Mouse (Mus musculus): ENCODE measurements around the gene Unc80. TPM values are rescaled to one million over a fixed set of nuclear protein-coding genes. Genes with fewer than 3 reads are reported as not detected.

Gene Unc80
- polyA plus RNA-seq, 1 experiment from 2014 or later, result 0.63 TPM

- Histone ChIP-seq H3K4me2 (no peak overlapping the region), H3K27ac (no peak overlapping the region), H3K4me3 (replicated peaks) (no peak overlapping the region), H3K27me3 (replicated peaks) (no peaks in the 10 kb centered on the region), H3K36me3 (no peaks in the 10 kb centered on the region), H3K4me1 (no peaks in the 10 kb centered on the region), H3K9ac (no peak overlapping the region), H3K9me3 (no peaks in the 10 kb centered on the region)
- ATAC-seq (ENCODE audit: insufficient read depth, low FRiP score, low read depth), result peak; percentile 22; the same call in 1 of the 2 replicates
Observed at GRCm38 (mm10) chr1:66646894-66647293, 178.7 kb downstream of the Unc80 start.

- Histone ChIP-seq H3K9ac (no peak overlapping the region), H3K4me3 (replicated peaks) (no peak overlapping the region), H3K27ac (no peak overlapping the region), H3K36me3 (no peaks in the 10 kb centered on the region), H3K4me1 (no peaks in the 10 kb centered on the region), H3K27me3 (replicated peaks) (no peaks in the 10 kb centered on the region), H3K4me2 (no peak overlapping the region), H3K9me3 (no peaks in the 10 kb centered on the region)
- ATAC-seq (ENCODE audit: insufficient read depth, low FRiP score, low read depth), result no peak
- WGBS, result 83% methylated on average over 6 of the region's 6 CpGs
Observed at GRCm38 (mm10) chr1:66649568-66649967, 181.4 kb downstream of the Unc80 start.

- no peak for ATAC-seq (ENCODE audit: insufficient read depth, low FRiP score, low read depth)
- Histone ChIP-seq H3K9ac (no peak overlapping the region), H3K36me3 (no peaks in the 10 kb centered on the region), H3K9me3 (no peaks in the 10 kb centered on the region), H3K27me3 (replicated peaks) (no peaks in the 10 kb centered on the region), H3K4me1 (no peaks in the 10 kb centered on the region), H3K4me3 (replicated peaks) (no peak overlapping the region), H3K27ac (no peak overlapping the region), H3K4me2 (no peak overlapping the region)
- WGBS, result 62% methylated on average over 1 of the region's 1 CpGs
Observed at GRCm38 (mm10) chr1:66650006-66650405, 181.8 kb downstream of the Unc80 start.

GRCm38 (mm10) chr1:66655119-66655746, 187.1 kb downstream of the Unc80 start:
- H3K4me3 ChIP-seq (replicated peaks), result no peak overlapping the region
- no peaks in the 10 kb centered on the region for H3K4me1 ChIP-seq
- 54% methylated on average over 4 of the region's 4 CpGs for whole genome bisulfite sequencing
- H3K9ac ChIP-seq, result no peak overlapping the region
- no peaks in the 10 kb centered on the region for H3K9me3 ChIP-seq
- no peak overlapping the region for H3K27ac ChIP-seq
- ATAC-seq (ENCODE audit: insufficient read depth, low FRiP score, low read depth), result no peak
- no peak overlapping the region for H3K4me2 ChIP-seq
- H3K36me3 ChIP-seq, result no peaks in the 10 kb centered on the region
- no peaks in the 10 kb centered on the region for H3K27me3 ChIP-seq (replicated peaks)

- ATAC-seq (ENCODE audit: insufficient read depth, low FRiP score, low read depth), result no peak
- Histone ChIP-seq H3K4me1 (no peaks in the 10 kb centered on the region), H3K27ac (no peak overlapping the region), H3K9me3 (no peaks in the 10 kb centered on the region), H3K27me3 (replicated peaks) (no peaks in the 10 kb centered on the region), H3K36me3 (no peaks in the 10 kb centered on the region), H3K4me3 (replicated peaks) (no peak overlapping the region), H3K4me2 (no peak overlapping the region), H3K9ac (no peak overlapping the region)
Observed at GRCm38 (mm10) chr1:66655747-66656119, 187.6 kb downstream of the Unc80 start.

GRCm38 (mm10) chr1:66671475-66671874, 203.3 kb downstream of the Unc80 start:
- H3K27me3 ChIP-seq (replicated peaks), result no peaks in the 10 kb centered on the region
- H3K4me1 ChIP-seq, result no peaks in the 10 kb centered on the region
- H3K27ac ChIP-seq, result no peak overlapping the region
- no peak overlapping the region for H3K4me3 ChIP-seq (replicated peaks)
- no peaks in the 10 kb centered on the region for H3K36me3 ChIP-seq
- no peaks in the 10 kb centered on the region for H3K9me3 ChIP-seq
- WGBS, result 47% methylated on average over 7 of the region's 7 CpGs
- no peak overlapping the region for H3K9ac ChIP-seq
- no peak overlapping the region for H3K4me2 ChIP-seq
- no peak for ATAC-seq (ENCODE audit: insufficient read depth, low FRiP score, low read depth)

- Histone ChIP-seq H3K9me3 (no peaks in the 10 kb centered on the region), H3K27me3 (replicated peaks) (no peaks in the 10 kb centered on the region), H3K9ac (no peak overlapping the region), H3K4me1 (no peaks in the 10 kb centered on the region), H3K4me2 (no peak overlapping the region), H3K4me3 (replicated peaks) (no peak overlapping the region), H3K36me3 (no peaks in the 10 kb centered on the region), H3K27ac (no peak overlapping the region)
- ATAC-seq (ENCODE audit: insufficient read depth, low FRiP score, low read depth), result no peak
- WGBS, result 85% methylated on average over 7 of the region's 7 CpGs
Observed at GRCm38 (mm10) chr1:66672812-66673211, 204.6 kb downstream of the Unc80 start.

- H3K9me3 ChIP-seq, result no peaks in the 10 kb centered on the region
- H3K27me3 ChIP-seq (replicated peaks), result no peaks in the 10 kb centered on the region
- H3K4me2 ChIP-seq, result no peak overlapping the region
- 78% methylated on average over 14 of the region's 14 CpGs for WGBS
- no peak overlapping the region for H3K9ac ChIP-seq
- no peak overlapping the region for H3K27ac ChIP-seq
- no peaks in the 10 kb centered on the region for H3K4me1 ChIP-seq
- no peaks in the 10 kb centered on the region for H3K36me3 ChIP-seq
- H3K4me3 ChIP-seq (replicated peaks), result no peak overlapping the region
- ATAC-seq (ENCODE audit: insufficient read depth, low FRiP score, low read depth), result no peak
Observed at GRCm38 (mm10) chr1:66677928-66678327, 209.8 kb downstream of the Unc80 start.

GRCm38 (mm10) chr1:66678662-66679061, 210.5 kb downstream of the Unc80 start:
- Histone ChIP-seq H3K9ac (no peak overlapping the region), H3K9me3 (no peaks in the 10 kb centered on the region), H3K27me3 (replicated peaks) (no peaks in the 10 kb centered on the region), H3K4me2 (no peak overlapping the region), H3K4me3 (replicated peaks) (no peak overlapping the region), H3K36me3 (no peaks in the 10 kb centered on the region), H3K27ac (no peak overlapping the region), H3K4me1 (no peaks in the 10 kb centered on the region)
- no peak for ATAC-seq (ENCODE audit: insufficient read depth, low FRiP score, low read depth)
- 39% methylated on average over 2 of the region's 2 CpGs for WGBS

GRCm38 (mm10) chr1:66682974-66683373, 214.8 kb downstream of the Unc80 start:
- ATAC-seq (ENCODE audit: insufficient read depth, low FRiP score, low read depth), result no peak

GRCm38 (mm10) chr1:66691772-66692171, 223.6 kb downstream of the Unc80 start:
- 62% methylated on average over 3 of the region's 3 CpGs for WGBS
- no peak overlapping the region for H3K4me3 ChIP-seq (replicated peaks)

More at GRCm38 (mm10) chr1:66682974-66683373, 214.8 kb downstream of the Unc80 start:
- Histone ChIP-seq H3K27me3 (replicated peaks) (no peaks in the 10 kb centered on the region), H3K9me3 (no peaks in the 10 kb centered on the region), H3K9ac (no peak overlapping the region), H3K27ac (no peak overlapping the region), H3K4me1 (no peaks in the 10 kb centered on the region), H3K4me3 (replicated peaks) (no peak overlapping the region), H3K4me2 (no peak overlapping the region), H3K36me3 (no peaks in the 10 kb centered on the region)
- 75% methylated on average over 5 of the region's 5 CpGs for WGBS

GRCm38 (mm10) chr1:66692308-66692707, 224.1 kb downstream of the Unc80 start:
- Histone ChIP-seq H3K4me3 (replicated peaks) (no peak overlapping the region), H3K9ac (no peak overlapping the region), H3K36me3 (no peaks in the 10 kb centered on the region), H3K27me3 (replicated peaks) (no peaks in the 10 kb centered on the region), H3K4me2 (no peak overlapping the region), H3K4me1 (no peaks in the 10 kb centered on the region), H3K9me3 (no peaks in the 10 kb centered on the region), H3K27ac (no peak overlapping the region)
- ATAC-seq (ENCODE audit: insufficient read depth, low FRiP score, low read depth), result no peak
- 87% methylated on average over 1 of the region's 1 CpGs for WGBS

More at GRCm38 (mm10) chr1:66691772-66692171, 223.6 kb downstream of the Unc80 start:
- ATAC-seq (ENCODE audit: insufficient read depth, low FRiP score, low read depth), result no peak
- Histone ChIP-seq H3K27me3 (replicated peaks) (no peaks in the 10 kb centered on the region), H3K9me3 (no peaks in the 10 kb centered on the region), H3K9ac (no peak overlapping the region), H3K36me3 (no peaks in the 10 kb centered on the region), H3K27ac (no peak overlapping the region), H3K4me1 (no peaks in the 10 kb centered on the region), H3K4me2 (no peak overlapping the region)
